Mouse (Mus musculus) lung, adult 2 months (tissue): ENCODE data around the gene Alpk1. TPM values are rescaled to one million over a fixed set of nuclear protein-coding genes. Genes with fewer than 3 reads are reported as not detected.

ENCODE experiments used
- DNase-seq: peaks from one replicate; pipeline ENCODE4 v3.0.0; 2022
- H3K4me1 ChIP-seq: fragments of 200-500 bp; 2 replicates; pipeline ENCODE4 v1.6.1; 2011; ENCODE audit warnings: low read length; ENCODE audit not compliant: control insufficient read depth, insufficient read depth
- H3K4me3 ChIP-seq: fragments of 200-500 bp; replicated peaks from 2 replicates; pipeline ENCODE3; 2011; ENCODE audit warnings: low read depth, mild to moderate bottlenecking, control low read depth, low read length; ENCODE audit errors: extremely low read depth
- CTCF ChIP-seq: fragments of 200-500 bp; IDR thresholded peaks from 2 replicates; pipeline ENCODE4 v1.5.1; 2011; ENCODE audit warnings: mild to moderate bottlenecking, low read length, control low read depth; ENCODE audit not compliant: insufficient read depth
- POLR2A ChIP-seq: fragments of 200-500 bp; IDR thresholded peaks from 2 replicates; pipeline ENCODE4 v1.6.1; 2011; ENCODE audit warnings: low read depth, mild to moderate bottlenecking, control low read depth, low read length, borderline replicate concordance; ENCODE audit errors: extremely low read depth
- WGBS: fragments of 180-500 bp; shearing (Covaris S2); methylation state at CpG from one replicate; pipeline ENCODE4 v1.1.7; 2018; 5-methylcytosine and 5-hydroxymethylcytosine counted together
- polyA plus RNA-seq: library from polyadenylated mRNA; depleted of rRNA; stranded (reverse); fragments of >200 nt; gene quantifications from 2 replicates; pipeline ENCODE4 v1.2.3, GENCODE M21; 2012

Gene Alpk1
- polyA plus RNA-seq, 1 experiment = 3.2 TPM

- TF ChIP-seq POLR2A (no peak), CTCF (no peak)
- Histone ChIP-seq H3K4me3 (no peak overlapping the region), H3K4me1 (no peaks in the 10 kb centered on the region)
- DNase-seq = no peak
- WGBS = 56% methylated on average over 4 of the region's 4 CpGs
Measured at GRCm38 (mm10) chr3:127701196-127701825, 79.0 kb downstream of the Alpk1 start.

- H3K4me3 ChIP-seq = no peak overlapping the region
- DNase-seq = no peak
- 83% methylated on average over 5 of the region's 5 CpGs for WGBS
- H3K4me1 ChIP-seq = no peaks in the 10 kb centered on the region
- no peak for TF ChIP-seq CTCF
- TF ChIP-seq POLR2A = no peak
Measured at GRCm38 (mm10) chr3:127698636-127699035, 81.7 kb downstream of the Alpk1 start.

GRCm38 (mm10) chr3:127696541-127696940, 83.8 kb downstream of the Alpk1 start:
- TF ChIP-seq POLR2A (no peak), CTCF (no peak)
- Histone ChIP-seq H3K4me3 (no peak overlapping the region), H3K4me1 (no peaks in the 10 kb centered on the region)
- WGBS = 61% methylated on average over 11 of the region's 11 CpGs
- DNase-seq = no peak

- Histone ChIP-seq H3K4me1 (no peaks in the 10 kb centered on the region), H3K4me3 (no peak overlapping the region)
- TF ChIP-seq CTCF (no peak), POLR2A (no peak)
- WGBS = 35% methylated on average over 43 of the region's 43 CpGs
- DNase-seq = no peak
Measured at GRCm38 (mm10) chr3:127694802-127695771, 85.2 kb downstream of the Alpk1 start.

GRCm38 (mm10) chr3:127691230-127691629, 89.1 kb downstream of the Alpk1 start:
- no peak for DNase-seq
- WGBS = 66% methylated on average over 4 of the region's 4 CpGs

GRCm38 (mm10) chr3:127679703-127680102, 100.6 kb downstream of the Alpk1 start:
- TF ChIP-seq CTCF (no peak), POLR2A (no peak)
- H3K4me1 ChIP-seq = no peaks in the 10 kb centered on the region
- DNase-seq = no peak
- no peak overlapping the region for H3K4me3 ChIP-seq
- 86% methylated on average over 15 of the region's 15 CpGs for WGBS

More at GRCm38 (mm10) chr3:127691230-127691629, 89.1 kb downstream of the Alpk1 start:
- no peak for TF ChIP-seq POLR2A
- TF ChIP-seq CTCF = no peak
- Histone ChIP-seq H3K4me3 (no peak overlapping the region), H3K4me1 (no peaks in the 10 kb centered on the region)

GRCm38 (mm10) chr3:127661646-127662531, 118.4 kb downstream of the Alpk1 start:
- Histone ChIP-seq H3K4me1 (no peaks in the 10 kb centered on the region), H3K4me3 (no peak overlapping the region)
- DNase-seq = no peak
- 57% methylated on average over 22 of the region's 22 CpGs for WGBS
- no peak for TF ChIP-seq CTCF
- TF ChIP-seq POLR2A = no peak

GRCm38 (mm10) chr3:127660712-127661111, 119.6 kb downstream of the Alpk1 start:
- TF ChIP-seq CTCF = no peak
- TF ChIP-seq POLR2A = no peak
- H3K4me1 ChIP-seq = no peaks in the 10 kb centered on the region
- H3K4me3 ChIP-seq = no peak overlapping the region
- DNase-seq = no peak
- WGBS = 81% methylated on average over 7 of the region's 7 CpGs
